Mouse (Mus musculus) megakaryocyte, embryonic 14.5 days (primary cell): ENCODE data around the gene Prdx5.

Experiments used
- FLI1 ChIP-seq: IDR thresholded peaks from 2 replicates; pipeline ENCODE4 v1.6.1; 2012; ENCODE audit warnings: low read length, inconsistent platforms, mixed read lengths
- GATA1 ChIP-seq: IDR thresholded peaks from 3 replicates; pipeline ENCODE4 v1.6.1; 2012; ENCODE audit warnings: mixed read lengths, low read length, inconsistent platforms, borderline replicate concordance

DNA sequence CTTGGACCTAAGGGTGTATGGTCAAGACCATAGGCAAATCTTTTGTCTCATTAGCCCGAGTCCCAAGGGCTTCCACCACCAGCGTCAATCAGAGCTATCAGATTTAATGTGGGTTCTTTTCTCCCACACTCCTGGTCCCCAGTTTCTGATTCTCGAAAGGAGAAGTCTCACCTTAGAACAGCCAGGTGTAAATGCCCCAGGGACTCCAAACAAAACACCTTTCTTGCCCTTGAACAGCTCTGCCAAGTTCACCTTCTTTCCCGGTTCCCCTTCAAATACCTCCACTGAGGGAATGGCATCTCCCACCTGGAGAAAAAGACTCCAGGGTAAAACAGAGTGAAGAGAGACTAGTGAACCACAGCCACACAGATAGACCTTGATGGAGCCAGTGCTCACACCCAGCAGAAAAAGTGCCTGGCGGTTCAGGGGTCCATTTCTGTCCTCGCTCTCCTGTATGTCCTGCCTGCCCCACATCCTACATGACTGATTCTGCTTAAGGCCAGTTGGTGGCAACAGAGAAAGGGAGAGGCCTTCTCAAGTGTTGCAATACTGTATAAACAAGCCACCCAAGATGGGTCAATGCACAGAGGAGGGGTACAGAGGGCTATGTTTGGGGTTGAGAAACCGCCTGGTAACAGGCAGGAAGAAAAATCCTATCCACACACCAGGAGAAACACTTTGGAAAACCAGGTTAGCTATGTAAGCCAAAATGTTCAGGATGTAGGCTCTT is 1.9 kb downstream of the Prdx5 start:
- TF ChIP-seq GATA1, result no peak
- TF ChIP-seq FLI1, result no peak
